34 mouse cellular contexts compared by ENCODE assay signal in the genomic region with DNA sequence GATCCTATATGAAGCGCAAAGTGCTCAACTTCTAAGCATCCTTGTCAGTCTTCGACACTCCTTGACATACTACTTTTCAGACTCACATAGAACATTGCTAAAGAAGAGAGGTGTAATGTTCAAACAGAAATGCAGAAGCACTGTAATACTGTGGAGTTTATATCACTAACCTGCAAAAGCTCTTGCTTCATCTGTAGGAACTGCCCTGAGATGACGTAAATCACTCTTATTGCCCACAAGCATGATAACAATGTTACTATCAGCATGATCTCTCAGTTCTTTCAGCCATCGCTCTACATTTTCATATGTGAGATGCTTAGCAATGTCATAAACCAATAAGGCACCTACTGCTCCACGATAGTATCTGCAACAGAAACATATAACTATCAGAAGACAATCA.
"Had no signal": no experiment of that assay in that cellular context is flagged by ENCODE, and none has a peak within 500 bp of the region (broad histone marks: within the 10 kb centered on the region; RNA-seq: fewer than 3 reads in every experiment).

No protein-coding gene starts in this region.

- DNase-seq: heart, postnatal 10 days; heart, postnatal 14 days; heart, postnatal 36 days; heart, postnatal 4 days; kidney, adult 11 months; kidney, adult 18-20 months; kidney, adult 2 months; kidney, adult 8-10 months; kidney, adult 9 months; kidney, postnatal 10 days; kidney, postnatal 14 days; kidney, postnatal 25 days; kidney, postnatal 36 days; kidney, postnatal 4 days; layer of hippocampus, adult 9-11 months; layer of hippocampus, postnatal 36 days had no signal

- H3K4me2 ChIP-seq: heart, embryonic 11.5 days; heart, embryonic 12.5 days; heart, embryonic 13.5 days; heart, embryonic 15.5 days; hindbrain, embryonic 12.5 days; hindbrain, embryonic 13.5 days; hindbrain, embryonic 14.5 days; hindbrain, embryonic 15.5 days; intestine, embryonic 15.5 days; kidney, embryonic 15.5 days had no signal

- H3K4me1 ChIP-seq: heart, embryonic 10.5 days; hindbrain, embryonic 10.5 days; hindbrain, embryonic 12.5 days; hindbrain, embryonic 15.5 days; intestine, embryonic 15.5 days had no signal

- ATAC-seq: hindbrain, embryonic 16.5 days; hindbrain, postnatal 0 days; inflammation-experienced regulatory T-cells, adult 6 months; intestine, embryonic 15.5 days; intestine, embryonic 16.5 days had no signal

- H3K36me3 ChIP-seq: intestine, embryonic 15.5 days had no signal

- H3K27ac ChIP-seq: heart, embryonic 10.5 days; heart, embryonic 13.5 days; heart, embryonic 15.5 days; hindbrain, embryonic 10.5 days; hindbrain, embryonic 12.5 days; hindbrain, embryonic 13.5 days; hindbrain, embryonic 14.5 days; hindbrain, embryonic 15.5 days; hindbrain, postnatal 0 days; intestine, embryonic 15.5 days; kidney, embryonic 15.5 days; kidney, postnatal 0 days; layer of hippocampus, adult 2 months had no signal

- H3K9me3 ChIP-seq: heart, embryonic 10.5 days; heart, embryonic 12.5 days; heart, embryonic 13.5 days; heart, embryonic 15.5 days; hindbrain, embryonic 10.5 days; hindbrain, embryonic 12.5 days; hindbrain, embryonic 13.5 days; hindbrain, embryonic 15.5 days; intestine, embryonic 15.5 days; kidney, embryonic 15.5 days had no signal

- H3K27me3 ChIP-seq: heart, embryonic 12.5 days; heart, embryonic 13.5 days; heart, embryonic 15.5 days; hindbrain, embryonic 12.5 days; hindbrain, embryonic 13.5 days; hindbrain, embryonic 15.5 days; intestine, embryonic 15.5 days; kidney, embryonic 15.5 days had no signal

- H3K4me3 ChIP-seq: heart, embryonic 10.5 days; heart, embryonic 12.5 days; heart, embryonic 13.5 days; heart, embryonic 15.5 days; hindbrain, embryonic 10.5 days; hindbrain, embryonic 12.5 days; hindbrain, embryonic 13.5 days; hindbrain, embryonic 15.5 days; intestine, embryonic 15.5 days; kidney, embryonic 15.5 days; layer of hippocampus, adult 2 months had no signal

- H3K9ac ChIP-seq: heart, embryonic 12.5 days; heart, embryonic 13.5 days; heart, embryonic 15.5 days; hindbrain, embryonic 12.5 days; hindbrain, embryonic 13.5 days; hindbrain, embryonic 14.5 days; hindbrain, embryonic 15.5 days; intestine, embryonic 15.5 days; kidney, embryonic 15.5 days had no signal
